Mouse (Mus musculus): ENCODE results near the gene Hdhd5. TPM values are rescaled to one million over a fixed set of nuclear protein-coding genes. Genes with fewer than 3 reads are reported as not detected.

Hdhd5 gene
- total RNA-seq, 2 experiments from 2014 or later = 27.1 to 31.6 TPM

DNA sequence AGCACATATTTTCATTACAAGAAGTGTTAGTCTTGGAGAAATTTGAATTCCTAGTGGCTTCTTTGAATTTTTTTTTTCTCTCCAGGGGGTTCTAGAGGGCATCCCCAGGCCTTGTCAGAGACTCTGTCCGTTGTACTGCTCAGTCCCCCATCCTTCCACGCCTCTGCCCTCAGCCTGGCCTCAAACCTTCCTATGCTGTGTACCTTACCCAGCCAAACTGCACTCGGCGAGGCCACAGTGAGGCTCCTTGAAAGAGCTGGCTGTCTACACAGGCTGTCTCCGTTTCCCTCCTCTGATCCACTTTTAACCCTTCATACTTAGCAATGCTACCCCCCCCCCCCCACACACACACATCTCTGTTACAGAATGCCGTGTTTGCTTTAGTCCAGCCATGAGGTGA lies 68.9 kb downstream of the Hdhd5 start:
- no peak for DNase-seq

DNA sequence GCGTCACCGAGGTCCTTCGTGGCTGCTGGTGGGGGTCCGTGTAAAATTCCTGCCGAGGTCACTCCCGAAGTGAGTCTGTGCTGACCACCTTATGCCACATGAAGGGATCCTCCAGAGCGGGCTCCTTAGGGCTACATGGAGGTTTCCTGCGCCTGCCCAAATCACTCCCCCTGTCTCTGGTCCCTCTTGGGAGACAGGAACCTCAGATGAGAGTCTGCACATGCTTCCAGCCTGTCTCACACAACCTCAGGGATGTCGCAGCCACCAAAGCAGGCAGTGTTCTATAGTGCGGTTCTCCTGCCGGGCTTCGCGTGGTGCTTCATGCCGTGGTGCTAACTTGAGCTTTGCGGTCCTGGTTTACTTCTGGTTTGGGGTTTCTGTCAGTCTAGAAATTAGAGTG lies 69.9 kb downstream of the Hdhd5 start:
- no peak for DNase-seq
- intact Hi-C loops (cut with DNase I) = no loop called here

More for the DNA sequence above, 68.9 kb downstream of the Hdhd5 start:
- intact Hi-C loops (cut with DNase I) = no loop called here

Other genes starting within 250 kb of the Hdhd5 start
- gene D330020A13Rik, start 237.0 kb downstream of the Hdhd5 start, total RNA-seq (2021) = not detected
- under 1 TPM; 0.46 to 0.60 TPM for gene B4galnt3, start 236.8 kb downstream of the Hdhd5 start, total RNA-seq (2021)
- gene Kdm5a, start 167.2 kb downstream of the Hdhd5 start, total RNA-seq (2021) = 10 to 100 TPM; 34.7 to 37.0 TPM
- gene Ccdc77, start 166.9 kb downstream of the Hdhd5 start, total RNA-seq (2021) = 1 to 10 TPM; 6.1 to 6.3 TPM
- 1 to 10 TPM; 3.3 to 4.1 TPM for gene Il17ra, start 68.1 kb downstream of the Hdhd5 start, total RNA-seq (2021)
- gene Tmem121b, start 37.5 kb downstream of the Hdhd5 start, total RNA-seq (2021) = 10 to 100 TPM; 28.9 to 29.6 TPM
- gene Cecr2, start 135.1 kb upstream of the Hdhd5 start, total RNA-seq (2021) = 1 to 10 TPM; 3.1 to 3.2 TPM
- gene Slc25a18, start 242.3 kb upstream of the Hdhd5 start, total RNA-seq (2021) = 10 to 100 TPM; 17.8 to 19.8 TPM